Mouse (Mus musculus) megakaryocyte, embryonic 14.5 days (primary cell): Measurements from ENCODE around the gene Prkce.

Experiments
- FLI1 ChIP-seq: IDR thresholded peaks from 2 replicates; pipeline ENCODE4 v1.6.1; 2012; ENCODE audit warnings: low read length, inconsistent platforms, mixed read lengths
- GATA1 ChIP-seq: IDR thresholded peaks from 3 replicates; pipeline ENCODE4 v1.6.1; 2012; ENCODE audit warnings: mixed read lengths, low read length, inconsistent platforms, borderline replicate concordance

GRCm38 (mm10) chr17:86656369-86656768 lies 488.8 kb downstream of the Prkce start:
- TF ChIP-seq GATA1 (no peak), FLI1 (no peak)
